Mouse (Mus musculus) C2C12 (cell line): ENCODE measurements around the gene Foxn4.

Experiments used
- CEBPB ChIP-seq: IDR thresholded peaks from one replicate; pipeline ENCODE4 v1.6.1; 2011; ENCODE audit warnings: low read depth, mild to moderate bottlenecking, control low read depth, moderate library complexity
- CTCF ChIP-seq: IDR thresholded peaks from one replicate; pipeline ENCODE4 v1.5.1; 2011; ENCODE audit not compliant: control insufficient read depth, insufficient read depth, insufficient read length
- FOSL1 ChIP-seq: IDR thresholded peaks from one replicate; pipeline ENCODE4 v1.8.0; 2011; ENCODE audit warnings: mild to moderate bottlenecking, low read length; ENCODE audit not compliant: poor library complexity, insufficient read depth, severe bottlenecking

GRCm38 (mm10) chr5:114275339-114275738 is 1.7 kb upstream of the Foxn4 start:
- TF ChIP-seq CTCF: no peak
- no peak for TF ChIP-seq CEBPB
- TF ChIP-seq FOSL1: no peak
